Mouse (Mus musculus): ENCODE results near the gene Slc44a2. TPM values are rescaled to one million over a fixed set of nuclear protein-coding genes. Genes with fewer than 3 reads are reported as not detected.

The Slc44a2 gene
- polyA plus RNA-seq, 1 experiment from 2014 or later, result 74.1 TPM

Other genes with a start within 250 kb of the Slc44a2 start
- 0.89 and 1.6 TPM in 2 replicates for gene Gm49373, start 247.6 kb upstream of the Slc44a2 start, polyA plus RNA-seq (2016; fragmentation: Nextera tagmentation; extraction: Ambion mirVana)
- 38.0 and 40.7 TPM in 2 replicates for gene Fdx1l, start 247.1 kb upstream of the Slc44a2 start, polyA plus RNA-seq (2016; fragmentation: Nextera tagmentation; extraction: Ambion mirVana)
- gene Gm38431, start 228.7 kb upstream of the Slc44a2 start, polyA plus RNA-seq (2016; fragmentation: Nextera tagmentation; extraction: Ambion mirVana), result 2.3 and 2.9 TPM in 2 replicates
- 66.7 and 69.8 TPM in 2 replicates for gene Raver1, start 228.7 kb upstream of the Slc44a2 start, polyA plus RNA-seq (2016; fragmentation: Nextera tagmentation; extraction: Ambion mirVana)
- gene Tyk2, start 189.5 kb upstream of the Slc44a2 start, polyA plus RNA-seq (2016; fragmentation: Nextera tagmentation; extraction: Ambion mirVana), result 12.8 and 14.1 TPM in 2 replicates
- 278 and 283 TPM in 2 replicates for gene Cdc37, start 170.7 kb upstream of the Slc44a2 start, polyA plus RNA-seq (2016; fragmentation: Nextera tagmentation; extraction: Ambion mirVana)
- 11.3 and 11.5 TPM in 2 replicates for gene Pde4a, start 155.0 kb upstream of the Slc44a2 start, polyA plus RNA-seq (2016; fragmentation: Nextera tagmentation; extraction: Ambion mirVana)
- 52.3 and 52.6 TPM in 2 replicates for gene Keap1, start 81.3 kb upstream of the Slc44a2 start, polyA plus RNA-seq (2016; fragmentation: Nextera tagmentation; extraction: Ambion mirVana)
- gene S1pr5, start 72.3 kb upstream of the Slc44a2 start, polyA plus RNA-seq (2016; fragmentation: Nextera tagmentation; extraction: Ambion mirVana), result 0.38 and 0.50 TPM in 2 replicates
- gene Atg4d, start 55.4 kb upstream of the Slc44a2 start, polyA plus RNA-seq (2016; fragmentation: Nextera tagmentation; extraction: Ambion mirVana), result 50.3 and 52.3 TPM in 2 replicates
- gene Kri1, start 32.7 kb upstream of the Slc44a2 start, polyA plus RNA-seq (2016; fragmentation: Nextera tagmentation; extraction: Ambion mirVana), result 18.4 and 21.1 TPM in 2 replicates
- gene Cdkn2d, start 29.3 kb upstream of the Slc44a2 start, polyA plus RNA-seq (2016; fragmentation: Nextera tagmentation; extraction: Ambion mirVana), result 63.6 and 72.1 TPM in 2 replicates
- gene Ap1m2, start 8.4 kb upstream of the Slc44a2 start, polyA plus RNA-seq (2016; fragmentation: Nextera tagmentation; extraction: Ambion mirVana), result 0.39 and 0.78 TPM in 2 replicates
- gene Ilf3, start 47.2 kb downstream of the Slc44a2 start, polyA plus RNA-seq (2016; fragmentation: Nextera tagmentation; extraction: Ambion mirVana), result 314 and 322 TPM in 2 replicates
- 45.3 and 50.7 TPM in 2 replicates for gene Qtrt1, start 91.1 kb downstream of the Slc44a2 start, polyA plus RNA-seq (2016; fragmentation: Nextera tagmentation; extraction: Ambion mirVana)
- gene Dnm2, start 104.2 kb downstream of the Slc44a2 start, polyA plus RNA-seq (2016; fragmentation: Nextera tagmentation; extraction: Ambion mirVana), result 76.6 and 76.7 TPM in 2 replicates
- gene Tmed1, start 189.6 kb downstream of the Slc44a2 start, polyA plus RNA-seq (2016; fragmentation: Nextera tagmentation; extraction: Ambion mirVana), result 67.6 and 76.5 TPM in 2 replicates
- gene AB124611, start 205.5 kb downstream of the Slc44a2 start, polyA plus RNA-seq (2016; fragmentation: Nextera tagmentation; extraction: Ambion mirVana), result 5.9 and 7.0 TPM in 2 replicates
- gene Carm1, start 226.2 kb downstream of the Slc44a2 start, polyA plus RNA-seq (2016; fragmentation: Nextera tagmentation; extraction: Ambion mirVana), result 65.6 and 69.3 TPM in 2 replicates

All from midbrain, embryonic 12.5 days (tissue).